Comparison of ENCODE assay signal across 8 mouse cellular contexts in the genomic region with DNA sequence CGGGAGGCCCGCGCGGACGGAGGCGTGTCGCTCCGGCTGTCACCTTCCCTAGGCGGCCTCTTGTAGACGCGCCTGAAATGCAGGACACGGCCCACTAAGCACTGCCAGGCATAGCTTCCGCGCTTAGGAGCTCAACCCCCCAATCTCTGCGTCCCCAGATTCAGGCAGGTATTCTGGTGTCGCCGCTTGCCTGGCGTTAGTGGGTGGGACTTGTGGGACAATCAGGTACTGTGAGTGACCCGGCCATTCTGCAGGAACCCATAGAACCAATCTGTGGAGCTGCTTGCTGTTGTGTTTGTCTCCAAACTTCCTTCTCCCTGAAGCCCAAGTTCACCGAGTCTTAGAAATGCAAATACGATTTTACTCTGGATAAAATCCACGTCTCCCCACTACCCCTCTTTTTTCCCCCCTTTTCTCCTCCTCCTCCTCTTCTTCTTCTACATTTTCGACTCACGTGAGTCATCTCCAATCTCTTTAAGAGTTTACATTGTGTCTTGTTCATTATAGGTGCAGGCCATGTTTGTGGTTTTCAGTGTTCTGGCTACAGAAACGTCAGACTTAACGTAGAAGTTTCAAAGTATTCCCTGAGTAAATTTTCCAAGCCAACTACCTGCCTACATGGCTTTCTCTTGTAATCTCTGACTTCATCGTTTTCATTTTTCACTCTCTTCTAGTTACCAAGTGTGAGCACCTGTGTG. TPM values are rescaled to one million over a fixed set of nuclear protein-coding genes. Genes with fewer than 3 reads are reported as not detected.
DNase-seq lines count a peak whose midpoint lies in the region; ATAC-seq lines count a peak whose summit lies in the region.

Gene Aimp1, minus strand, starts transcription at position 140 of the 698 bp plus-strand sequence.

- peaks cover 16% of the 10 kb centered on the region for H3K4me1 ChIP-seq in forebrain, embryonic 12.5 days
- H3K4me1 ChIP-seq in hindbrain, embryonic 11.5 days (replicated peaks; ENCODE audit: control insufficient read depth, insufficient read depth, low read length), result no peaks in the 10 kb centered on the region
- peaks cover 19% of the 10 kb centered on the region for H3K4me1 ChIP-seq in liver, embryonic 13.5 days (replicated peaks)

- WGBS in forebrain, embryonic 12.5 days, result 3% methylated on average over 27 of the region's 27 CpGs
- 2% methylated on average over 27 of the region's 27 CpGs for WGBS in hindbrain, embryonic 11.5 days
- 1% methylated on average over 27 of the region's 27 CpGs for whole genome bisulfite sequencing in liver, embryonic 13.5 days (ENCODE audit: insufficient replicate concordance)

- no peak for ATAC-seq in forebrain, embryonic 12.5 days (ENCODE audit: low FRiP score)
- no peak for ATAC-seq in hindbrain, embryonic 11.5 days (ENCODE audit: low FRiP score)
- no peak for ATAC-seq in liver, embryonic 13.5 days (ENCODE audit: low read depth)

- peak within 1 kb of the TSS; percentile 77 for H3K4me2 ChIP-seq in forebrain, embryonic 12.5 days
- peak within 1 kb of the TSS; percentile 62 for H3K4me2 ChIP-seq in hindbrain, embryonic 11.5 days (replicated peaks; ENCODE audit: low read depth, low read length)
- H3K4me2 ChIP-seq in liver, embryonic 13.5 days, result peak within 1 kb of the TSS; percentile 79

- peak within 1 kb of the TSS; percentile 79 for H3K4me3 ChIP-seq in forebrain, embryonic 12.5 days (replicated peaks)
- H3K4me3 ChIP-seq in hindbrain, embryonic 11.5 days (ENCODE audit: low read depth, low read length), result peak within 1 kb of the TSS; percentile 73
- H3K4me3 ChIP-seq in liver, embryonic 13.5 days (replicated peaks), result peak within 1 kb of the TSS; percentile 84

- peak within 1 kb of the TSS; percentile 75 for H3K9ac ChIP-seq in forebrain, embryonic 12.5 days
- H3K9ac ChIP-seq in hindbrain, embryonic 11.5 days (ENCODE audit: low read depth, low read length), result peak within 1 kb of the TSS; percentile 78
- peak within 1 kb of the TSS; percentile 84 for H3K9ac ChIP-seq in liver, embryonic 13.5 days

- H3K27me3 ChIP-seq in forebrain, embryonic 12.5 days, result no peaks in the 10 kb centered on the region
- no peaks in the 10 kb centered on the region for H3K27me3 ChIP-seq in hindbrain, embryonic 11.5 days (ENCODE audit: control insufficient read depth, insufficient read depth, low read length)
- no peaks in the 10 kb centered on the region for H3K27me3 ChIP-seq in liver, embryonic 13.5 days

- DNase-seq in heart, adult 18-20 months, result no peak
- no peak for DNase-seq in heart, adult 9 months (ENCODE audit: low spot score in 2 of 2)
- peak; percentile 26 for DNase-seq in MEL-GATA-1-ER (ENCODE audit: extremely low read depth, low read depth)
- DNase-seq in hindbrain, embryonic 11.5 days (ENCODE audit: low spot score), result no peak
- no peak for DNase-seq in liver, embryonic 13.5 days
- no peak for DNase-seq in right cerebral cortex, adult 18-20 months
- no peak for DNase-seq in right cerebral cortex, postnatal 36 days (ENCODE audit: low spot score in 2 of 2)

- peaks cover 3% of the 10 kb centered on the region; the same call in 1 of the 2 replicates for H3K36me3 ChIP-seq in forebrain, embryonic 12.5 days (replicated peaks)
- no peaks in the 10 kb centered on the region for H3K36me3 ChIP-seq in hindbrain, embryonic 11.5 days (ENCODE audit: control insufficient read depth, insufficient read depth, low read length)
- peaks cover 2% of the 10 kb centered on the region; the same call in 1 of the 2 replicates for H3K36me3 ChIP-seq in liver, embryonic 13.5 days

- H3K9me3 ChIP-seq in forebrain, embryonic 12.5 days, result no peaks in the 10 kb centered on the region
- no peaks in the 10 kb centered on the region for H3K9me3 ChIP-seq in hindbrain, embryonic 11.5 days (ENCODE audit: control insufficient read depth, low read length)
- no peaks in the 10 kb centered on the region for H3K9me3 ChIP-seq in liver, embryonic 13.5 days (replicated peaks)

- H3K27ac ChIP-seq in forebrain, embryonic 12.5 days, result peak within 1 kb of the TSS; percentile 86
- H3K27ac ChIP-seq in hindbrain, embryonic 11.5 days (ENCODE audit: low read depth, low read length), result peak within 1 kb of the TSS; percentile 48
- peak within 1 kb of the TSS; percentile 81 for H3K27ac ChIP-seq in liver, embryonic 13.5 days

RNA-seq across cellular contexts. Expression of gene Aimp1, which starts in this region (rescaled TPM):
- total RNA-seq in heart, adult 18-20 months (2021), result 10 to 100 TPM; 52.3 to 61.4 TPM
- 70.2 and 70.4 TPM in 2 replicates for polyA plus RNA-seq in forebrain, embryonic 12.5 days (2016; fragmentation: Nextera tagmentation; extraction: Ambion mirVana)
- 87.2 and 88.5 TPM in 2 replicates for polyA plus RNA-seq in hindbrain, embryonic 11.5 days (2014; fragmentation: Nextera tagmentation; extraction: Ambion mirVana)
- 47.6 and 56.0 TPM in 2 replicates for polyA plus RNA-seq in liver, embryonic 13.5 days (2015; fragmentation: Nextera tagmentation; extraction: Ambion mirVana)
